Mouse (Mus musculus) cortical plate, adult 2 months (tissue): ENCODE results near the gene Csrp3. TPM values are rescaled to one million over a fixed set of nuclear protein-coding genes. Genes with fewer than 3 reads are reported as not detected.

Source experiments
- H3K27ac ChIP-seq: fragments of 200-500 bp; 2 replicates; pipeline ENCODE4 v1.5.1; 2012; ENCODE audit warnings: low read length, control low read depth, inconsistent platforms; ENCODE audit not compliant: insufficient read depth
- H3K4me1 ChIP-seq: fragments of 200-500 bp; 2 replicates; pipeline ENCODE4 v1.6.1; 2011; ENCODE audit warnings: low read length; ENCODE audit not compliant: control insufficient read depth, insufficient read depth
- H3K4me3 ChIP-seq: fragments of 200-500 bp; 2 replicates; pipeline ENCODE4 v1.5.1; 2011; ENCODE audit warnings: mild to moderate bottlenecking, low read length, control low read depth; ENCODE audit not compliant: insufficient read depth
- CTCF ChIP-seq: fragments of 200-500 bp; IDR thresholded peaks from 2 replicates; pipeline ENCODE4 v1.5.1; 2011; ENCODE audit warnings: mild to moderate bottlenecking, control low read depth, low read length; ENCODE audit not compliant: insufficient read depth; ENCODE audit errors: extremely low read depth
- POLR2A ChIP-seq: fragments of 200-500 bp; IDR thresholded peaks from 2 replicates; pipeline ENCODE4 v1.6.1; 2011; ENCODE audit warnings: mild to moderate bottlenecking, low read length, control low read depth; ENCODE audit not compliant: insufficient read depth; ENCODE audit errors: extremely low read depth
- polyA plus RNA-seq: library from polyadenylated mRNA; depleted of rRNA; stranded (reverse); fragments of >200 nt; gene quantifications from 2 replicates; pipeline ENCODE4 v1.2.3, GENCODE M21; 2012; rRNA removed

Csrp3 gene
- polyA plus RNA-seq, 1 experiment = not detected

- Histone ChIP-seq H3K4me3 (no peak overlapping the region), H3K4me1 (no peaks in the 10 kb centered on the region), H3K27ac (no peak overlapping the region)
- no peak for TF ChIP-seq POLR2A
- TF ChIP-seq CTCF = no peak
These were observed 62.9 kb downstream of the Csrp3 start for GRCm38 (mm10) chr7:48784773-48785523.

GRCm38 (mm10) chr7:48782432-48782831 is 65.4 kb downstream of the Csrp3 start:
- H3K27ac ChIP-seq = no peak overlapping the region
- H3K4me1 ChIP-seq = no peaks in the 10 kb centered on the region; the same call in 1 of the 2 replicates
- no peak overlapping the region for H3K4me3 ChIP-seq
- no peak for TF ChIP-seq CTCF
- no peak for TF ChIP-seq POLR2A

Other genes starting within 250 kb of the Csrp3 start
- gene Mrgprb3, start 204.2 kb downstream of the Csrp3 start, polyA plus RNA-seq = not detected in 2 replicates
- 21.3 TPM in 2 replicates for gene Zdhhc13, start 59.0 kb downstream of the Csrp3 start, polyA plus RNA-seq
- 0.34 and 0.44 TPM in 2 replicates for gene E2f8, start 33.6 kb upstream of the Csrp3 start, polyA plus RNA-seq
- 37.0 and 38.5 TPM in 2 replicates for gene Nav2, start 60.7 kb upstream of the Csrp3 start, polyA plus RNA-seq